Mouse (Mus musculus) midbrain, embryonic 15.5 days (tissue): ENCODE data around the gene 1700013G24Rik. TPM values are rescaled to one million over a fixed set of nuclear protein-coding genes. Genes with fewer than 3 reads are reported as not detected.

Experiments used
- ATAC-seq: fragments of 200-750 bp; cut with Nextera tagmentation; replicated peaks from 2 replicates; pipeline ENCODE4 v1.8.0; 2017; ENCODE audit warnings: moderate TSS enrichment
- H3K27ac ChIP-seq: fragments of 300-500 bp; sonication (generic); 2 replicates; pipeline ENCODE4 v1.5.1; 2015; ENCODE audit warnings: mild to moderate bottlenecking, inconsistent platforms
- H3K27me3 ChIP-seq: fragments of 300-500 bp; sonication (generic); replicated peaks from 2 replicates; pipeline ENCODE4 v1.6.1; 2015; ENCODE audit warnings: inconsistent platforms
- H3K36me3 ChIP-seq: fragments of 300-500 bp; sonication (generic); replicated peaks from 2 replicates; pipeline ENCODE4 v1.6.1; 2015; ENCODE audit warnings: inconsistent platforms
- H3K4me1 ChIP-seq: fragments of 300-500 bp; sonication (generic); 2 replicates; pipeline ENCODE4 v1.6.1; 2015; ENCODE audit warnings: inconsistent platforms
- H3K4me2 ChIP-seq: fragments of 300-500 bp; sonication (generic); 2 replicates; pipeline ENCODE4 v1.6.1; 2015; ENCODE audit warnings: inconsistent platforms, mild to moderate bottlenecking, moderate library complexity
- H3K4me3 ChIP-seq: fragments of 300-500 bp; sonication (generic); 2 replicates; pipeline ENCODE4 v1.5.1; 2015; ENCODE audit warnings: mild to moderate bottlenecking, inconsistent platforms
- H3K9ac ChIP-seq: fragments of 300-500 bp; sonication (generic); 2 replicates; pipeline ENCODE4 v1.6.1; 2015; ENCODE audit warnings: mild to moderate bottlenecking, inconsistent platforms
- H3K9me3 ChIP-seq: fragments of 300-500 bp; sonication (generic); 2 replicates; pipeline ENCODE4 v1.6.1; 2016; ENCODE audit warnings: inconsistent platforms
- WGBS: fragments of 180-500 bp; shearing (Covaris S2); methylation state at CpG from one replicate; pipeline ENCODE4 v1.1.7; 2015; ENCODE audit warnings: mixed read lengths; 5-methylcytosine and 5-hydroxymethylcytosine counted together
- polyA plus RNA-seq: library from polyadenylated mRNA; unstranded; fragments of >200 nt; fragmentation: Nextera tagmentation; extraction: Ambion mirVana; gene quantifications from 2 replicates; pipeline ENCODE4 v1.2.1, GENCODE M21; 2015

The 1700013G24Rik gene
- polyA plus RNA-seq, 1 experiment from 2014 or later: not detected

DNA sequence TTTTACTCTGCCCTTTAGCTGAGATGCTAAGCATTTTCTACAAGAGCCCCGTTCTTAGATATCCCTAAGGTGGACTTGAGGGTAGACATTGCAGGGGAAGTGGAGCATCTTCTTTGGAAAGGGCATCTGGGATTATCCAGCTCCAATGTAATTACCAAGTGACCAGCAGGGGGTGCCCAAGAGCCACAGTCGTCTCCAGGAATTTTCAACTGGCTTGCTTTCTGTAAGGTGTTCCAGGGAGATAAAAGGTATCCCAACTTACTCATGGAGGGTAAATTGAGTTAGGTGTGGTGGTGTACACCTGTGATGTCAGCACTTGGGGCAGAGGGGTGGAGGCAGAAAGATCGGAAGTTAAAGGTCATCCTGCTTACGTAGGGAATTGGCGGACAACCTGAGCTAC, 9.5 kb upstream of the 1700013G24Rik start:
- Histone ChIP-seq H3K9me3 (no peaks in the 10 kb centered on the region), H3K4me1 (peaks cover 7% of the 10 kb centered on the region), H3K4me2 (peak overlapping the region; percentile 19; the same call in 1 of the 2 replicates), H3K4me3 (no peak overlapping the region), H3K9ac (no peak overlapping the region), H3K27ac (no peak overlapping the region), H3K36me3 (no peaks in the 10 kb centered on the region), H3K27me3 (no peaks in the 10 kb centered on the region)
- 30% methylated on average over 5 of the region's 5 CpGs for WGBS
- no peak for ATAC-seq

DNA sequence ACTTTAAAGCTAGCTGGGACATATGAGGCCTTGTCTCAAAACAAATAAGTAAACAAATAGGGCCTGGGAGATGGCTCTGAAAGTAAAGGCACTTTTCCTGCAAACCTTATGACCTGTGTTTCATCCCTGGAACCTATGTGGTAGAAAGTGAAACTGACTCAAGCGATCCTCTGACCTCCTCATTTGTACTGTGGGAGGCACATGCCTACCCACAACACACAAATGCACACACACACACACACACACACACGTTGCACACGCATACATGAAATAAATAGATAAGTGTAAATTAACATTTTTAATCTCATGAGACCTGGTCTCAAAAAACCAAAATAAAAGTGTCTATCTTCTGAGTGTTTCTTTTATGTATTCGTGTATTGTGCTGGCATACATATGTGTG, 7.2 kb upstream of the 1700013G24Rik start:
- Histone ChIP-seq H3K27me3 (no peaks in the 10 kb centered on the region), H3K9me3 (no peaks in the 10 kb centered on the region), H3K4me3 (no peak overlapping the region), H3K4me1 (peaks cover 10% of the 10 kb centered on the region), H3K27ac (no peak overlapping the region), H3K4me2 (no peak overlapping the region), H3K36me3 (no peaks in the 10 kb centered on the region), H3K9ac (no peak overlapping the region)
- ATAC-seq: no peak
- 95% methylated on average over 4 of the region's 4 CpGs for WGBS

- H3K27me3 ChIP-seq: no peaks in the 10 kb centered on the region
- no peaks in the 10 kb centered on the region for H3K9me3 ChIP-seq
- H3K4me1 ChIP-seq: peaks cover 10% of the 10 kb centered on the region
- no peak overlapping the region for H3K4me3 ChIP-seq
- 60% methylated on average over 7 of the region's 7 CpGs for WGBS
- no peak overlapping the region for H3K9ac ChIP-seq
- no peak for ATAC-seq
- H3K36me3 ChIP-seq: no peaks in the 10 kb centered on the region
- no peak overlapping the region for H3K27ac ChIP-seq
- no peak overlapping the region for H3K4me2 ChIP-seq
Measured at GRCm38 (mm10) chr4:137447363-137448196, 5.5 kb upstream of the 1700013G24Rik start.

DNA sequence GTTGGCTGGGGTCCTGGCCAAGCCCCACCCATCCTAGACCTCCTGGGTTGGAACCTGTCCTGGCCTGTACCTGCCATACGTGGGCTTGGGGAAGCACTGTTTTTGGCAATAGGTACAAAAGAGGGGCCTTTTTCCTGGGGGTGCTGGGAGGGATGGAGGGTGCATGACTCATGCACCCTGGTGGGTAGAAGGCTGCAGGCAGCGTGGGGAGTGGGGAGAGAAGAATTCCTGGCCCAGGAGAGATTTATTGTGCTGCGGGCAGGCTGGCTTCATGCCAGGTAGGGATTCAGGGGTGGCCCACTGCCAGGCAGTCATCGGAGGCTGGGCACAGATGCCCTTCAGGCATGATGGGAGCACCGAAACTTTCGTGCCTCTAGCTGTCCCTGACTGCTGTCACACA, 4.9 kb upstream of the 1700013G24Rik start:
- 38% methylated on average over 6 of the region's 6 CpGs for WGBS
- ATAC-seq: no peak
- Histone ChIP-seq H3K27me3 (no peaks in the 10 kb centered on the region), H3K36me3 (no peaks in the 10 kb centered on the region), H3K9ac (0 out of 2 replicates have a peak overlapping the region, but pooled peaks have one; percentile 6), H3K4me2 (no peak overlapping the region), H3K4me1 (peaks cover 10% of the 10 kb centered on the region), H3K4me3 (no peak overlapping the region), H3K9me3 (no peaks in the 10 kb centered on the region), H3K27ac (no peak overlapping the region)

GRCm38 (mm10) chr4:137448641-137449040, 4.4 kb upstream of the 1700013G24Rik start:
- Histone ChIP-seq H3K4me3 (no peak overlapping the region), H3K27me3 (no peaks in the 10 kb centered on the region), H3K9ac (0 out of 2 replicates have a peak overlapping the region, but pooled peaks have one; percentile 6), H3K4me2 (no peak overlapping the region), H3K9me3 (no peaks in the 10 kb centered on the region), H3K4me1 (peaks cover 10% of the 10 kb centered on the region), H3K36me3 (no peaks in the 10 kb centered on the region), H3K27ac (no peak overlapping the region)
- no peak for ATAC-seq
- WGBS: 44% methylated on average over 2 of the region's 2 CpGs

GRCm38 (mm10) chr4:137449132-137449531, 4.0 kb upstream of the 1700013G24Rik start:
- ATAC-seq: no peak
- Histone ChIP-seq H3K9ac (no peak overlapping the region), H3K4me1 (peaks cover 10% of the 10 kb centered on the region), H3K27me3 (no peaks in the 10 kb centered on the region), H3K36me3 (no peaks in the 10 kb centered on the region), H3K4me3 (no peak overlapping the region), H3K27ac (no peak overlapping the region), H3K4me2 (no peak overlapping the region), H3K9me3 (no peaks in the 10 kb centered on the region)
- 84% methylated on average over 2 of the region's 2 CpGs for WGBS

DNA sequence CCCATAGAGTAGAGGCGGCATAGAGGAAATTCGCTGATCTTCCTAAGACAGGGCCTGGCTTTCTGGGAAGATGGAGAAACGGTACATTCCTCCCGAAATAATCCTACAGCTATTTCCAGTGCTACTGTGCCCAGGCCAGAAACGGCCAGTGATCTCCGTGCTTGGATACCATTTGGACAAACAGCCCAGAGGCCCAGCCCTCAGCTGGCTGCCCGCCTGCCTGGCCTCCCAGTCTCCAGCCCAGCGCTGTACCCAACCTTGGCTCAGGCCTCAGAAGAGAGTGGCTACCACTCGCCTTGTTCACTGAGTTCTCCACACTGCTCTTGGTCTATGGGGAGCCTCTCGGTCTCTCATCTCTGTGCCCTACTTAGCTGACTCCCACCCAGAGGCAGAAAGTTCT, 3.4 kb upstream of the 1700013G24Rik start:
- Histone ChIP-seq H3K4me2 (no peak overlapping the region), H3K36me3 (no peaks in the 10 kb centered on the region), H3K9me3 (no peaks in the 10 kb centered on the region), H3K4me1 (peaks cover 10% of the 10 kb centered on the region), H3K9ac (no peak overlapping the region), H3K4me3 (no peak overlapping the region), H3K27me3 (no peaks in the 10 kb centered on the region), H3K27ac (no peak overlapping the region)
- no peak for ATAC-seq
- WGBS: 82% methylated on average over 10 of the region's 10 CpGs

GRCm38 (mm10) chr4:137452190-137452589, 894 bp upstream of the 1700013G24Rik start:
- Histone ChIP-seq H3K9me3 (no peaks in the 10 kb centered on the region), H3K27me3 (no peaks in the 10 kb centered on the region), H3K27ac (no peak overlapping the region), H3K4me2 (no peak overlapping the region), H3K36me3 (no peaks in the 10 kb centered on the region), H3K4me3 (no peak overlapping the region), H3K9ac (no peak overlapping the region), H3K4me1 (peaks cover 10% of the 10 kb centered on the region)
- ATAC-seq: no peak
- WGBS: 95% methylated on average over 6 of the region's 6 CpGs

GRCm38 (mm10) chr4:137454582-137454981, 1.5 kb downstream of the 1700013G24Rik start:
- H3K4me3 ChIP-seq: no peak overlapping the region
- no peak overlapping the region for H3K9ac ChIP-seq
- no peaks in the 10 kb centered on the region for H3K4me1 ChIP-seq
- no peaks in the 10 kb centered on the region for H3K36me3 ChIP-seq
- 91% methylated on average over 14 of the region's 14 CpGs for WGBS
- H3K27ac ChIP-seq: no peak overlapping the region
- no peaks in the 10 kb centered on the region for H3K9me3 ChIP-seq
- no peak overlapping the region for H3K4me2 ChIP-seq
- no peaks in the 10 kb centered on the region for H3K27me3 ChIP-seq
- ATAC-seq: no peak

DNA sequence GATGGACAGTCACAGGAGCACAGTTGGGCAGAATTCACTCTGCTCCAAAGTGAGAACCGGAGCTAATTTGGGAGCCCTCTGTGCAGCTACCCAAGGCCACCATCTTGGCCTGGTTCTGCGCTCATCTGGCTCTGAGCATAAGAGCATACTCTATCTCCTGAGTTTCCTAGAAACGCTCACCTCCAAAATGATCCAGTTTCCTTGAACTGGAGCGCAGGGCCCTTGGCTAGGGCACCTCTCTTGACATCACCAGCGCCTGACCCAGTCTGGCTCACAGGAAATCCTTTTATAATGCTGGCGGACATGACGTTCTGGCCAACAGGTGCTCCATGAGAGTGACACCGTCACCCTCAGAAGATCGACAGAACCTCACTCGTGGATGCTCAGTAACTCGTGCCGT, 3.5 kb downstream of the 1700013G24Rik start:
- Histone ChIP-seq H3K4me3 (no peak overlapping the region), H3K4me1 (no peaks in the 10 kb centered on the region), H3K9ac (no peak overlapping the region), H3K36me3 (no peaks in the 10 kb centered on the region), H3K27ac (no peak overlapping the region), H3K9me3 (no peaks in the 10 kb centered on the region), H3K27me3 (no peaks in the 10 kb centered on the region), H3K4me2 (no peak overlapping the region)
- 88% methylated on average over 12 of the region's 12 CpGs for WGBS
- ATAC-seq: no peak

DNA sequence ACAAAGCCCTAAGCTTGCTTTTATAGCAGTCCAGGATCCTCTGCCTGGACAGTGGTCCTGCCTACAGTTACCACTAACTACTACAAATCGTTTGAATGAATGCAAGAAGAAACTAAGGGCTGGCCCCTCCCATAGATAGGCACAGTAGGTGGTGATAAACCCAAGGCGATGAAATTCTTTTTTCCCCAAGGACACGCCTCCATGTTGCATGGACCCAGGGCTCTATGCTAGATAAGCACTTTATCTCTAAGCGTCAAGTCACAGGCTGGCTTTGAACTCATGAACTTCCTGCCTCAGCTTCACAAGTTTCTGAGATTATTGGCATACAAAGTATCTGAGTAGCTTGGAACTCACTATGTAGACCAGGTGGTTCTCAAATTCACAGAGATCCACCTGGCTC, 4.2 kb downstream of the 1700013G24Rik start:
- Histone ChIP-seq H3K9me3 (no peaks in the 10 kb centered on the region), H3K9ac (no peak overlapping the region), H3K27me3 (no peaks in the 10 kb centered on the region), H3K4me3 (no peak overlapping the region), H3K27ac (no peak overlapping the region), H3K4me1 (no peaks in the 10 kb centered on the region), H3K4me2 (no peak overlapping the region), H3K36me3 (no peaks in the 10 kb centered on the region)
- no peak for ATAC-seq
- WGBS: 83% methylated on average over 4 of the region's 4 CpGs

GRCm38 (mm10) chr4:137458310-137458709, 5.2 kb downstream of the 1700013G24Rik start:
- no peaks in the 10 kb centered on the region for H3K36me3 ChIP-seq
- no peak overlapping the region for H3K4me3 ChIP-seq
- WGBS: 86% methylated on average over 9 of the region's 9 CpGs
- H3K9me3 ChIP-seq: no peaks in the 10 kb centered on the region
- H3K27ac ChIP-seq: no peak overlapping the region
- no peak overlapping the region for H3K9ac ChIP-seq
- ATAC-seq: no peak
- H3K4me2 ChIP-seq: no peak overlapping the region
- H3K4me1 ChIP-seq: no peaks in the 10 kb centered on the region
- no peaks in the 10 kb centered on the region for H3K27me3 ChIP-seq

DNA sequence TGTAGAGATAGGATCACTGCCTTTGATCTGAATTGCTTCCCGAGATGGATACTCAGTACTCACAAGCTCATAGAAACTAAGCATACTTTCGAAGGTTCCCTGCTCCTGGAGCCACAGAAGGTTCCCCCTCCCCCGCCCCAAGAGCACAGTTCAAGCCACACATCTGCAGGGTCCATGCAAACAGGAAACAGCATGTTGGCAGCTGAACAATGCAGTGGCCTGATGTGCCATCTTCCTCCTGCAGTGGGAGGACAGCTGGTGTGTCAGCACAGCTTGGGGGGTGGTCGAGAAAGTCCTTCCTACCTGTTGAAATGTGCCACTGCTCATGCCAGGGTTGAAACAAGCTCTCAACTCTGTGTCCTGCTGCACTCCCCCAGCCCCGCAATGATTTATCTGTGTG, 5.8 kb downstream of the 1700013G24Rik start:
- H3K36me3 ChIP-seq: no peaks in the 10 kb centered on the region
- no peak overlapping the region for H3K4me2 ChIP-seq
- no peaks in the 10 kb centered on the region for H3K27me3 ChIP-seq
- H3K4me1 ChIP-seq: no peaks in the 10 kb centered on the region
- no peak overlapping the region for H3K27ac ChIP-seq
- 79% methylated on average over 5 of the region's 5 CpGs for WGBS
- no peaks in the 10 kb centered on the region for H3K9me3 ChIP-seq
- ATAC-seq: no peak
- no peak overlapping the region for H3K4me3 ChIP-seq
- no peak overlapping the region for H3K9ac ChIP-seq
